Mouse (Mus musculus) cerebellum, adult 9-11 months (tissue): Measurements from ENCODE around the gene Hhipl1.

ENCODE experiments used
- DNase-seq: peaks from one replicate; pipeline ENCODE4 v3.0.0; 2022

Gene Hhipl1

GRCm38 (mm10) chr12:108315818-108316217 is 9.7 kb downstream of the Hhipl1 start:
- no peak for DNase-seq

GRCm38 (mm10) chr12:108316655-108317054 is 10.6 kb downstream of the Hhipl1 start:
- no peak for DNase-seq

- no peak for DNase-seq
Observed at GRCm38 (mm10) chr12:108317201-108317738, 11.2 kb downstream of the Hhipl1 start.

GRCm38 (mm10) chr12:108317826-108318430 is 11.9 kb downstream of the Hhipl1 start:
- DNase-seq: no peak

GRCm38 (mm10) chr12:108318499-108318898 is 12.4 kb downstream of the Hhipl1 start:
- DNase-seq: no peak

GRCm38 (mm10) chr12:108320096-108320495 is 14.0 kb downstream of the Hhipl1 start:
- DNase-seq: no peak

- no peak for DNase-seq
Observed at GRCm38 (mm10) chr12:108326401-108326800, 20.3 kb downstream of the Hhipl1 start.

GRCm38 (mm10) chr12:108327889-108328491 is 21.9 kb downstream of the Hhipl1 start:
- DNase-seq: no peak

GRCm38 (mm10) chr12:108333056-108333455 is 27.0 kb downstream of the Hhipl1 start:
- DNase-seq: peak; percentile 87

GRCm38 (mm10) chr12:108333481-108333882 is 27.4 kb downstream of the Hhipl1 start:
- DNase-seq: no peak

- peak; percentile 99 for DNase-seq
Observed at GRCm38 (mm10) chr12:108333895-108334445, 27.9 kb downstream of the Hhipl1 start, which contains the start of gene Cyp46a1. Gene Cyp46a1 (plus strand): TSS chr12:108334381.

GRCm38 (mm10) chr12:108334529-108334928 is 28.5 kb downstream of the Hhipl1 start:
- peak; percentile 67 for DNase-seq

GRCm38 (mm10) chr12:108338572-108339190 is 32.6 kb downstream of the Hhipl1 start:
- peak; percentile 53 for DNase-seq

- no peak for DNase-seq
Observed at GRCm38 (mm10) chr12:108348151-108348550, 42.1 kb downstream of the Hhipl1 start.

- DNase-seq: no peak
Observed at GRCm38 (mm10) chr12:108349026-108349425, 43.0 kb downstream of the Hhipl1 start.

GRCm38 (mm10) chr12:108350931-108351330 is 44.9 kb downstream of the Hhipl1 start:
- no peak for DNase-seq

- peak; percentile 41 for DNase-seq
Observed at GRCm38 (mm10) chr12:108352371-108353136, 46.5 kb downstream of the Hhipl1 start.

GRCm38 (mm10) chr12:108354284-108354683 is 48.2 kb downstream of the Hhipl1 start:
- DNase-seq: peak; percentile 97

- peak; percentile 93 for DNase-seq
Observed at GRCm38 (mm10) chr12:108355271-108355670, 49.2 kb downstream of the Hhipl1 start.

GRCm38 (mm10) chr12:108355986-108356385 is 49.9 kb downstream of the Hhipl1 start:
- DNase-seq: peak; percentile 61

- peak; percentile 96 for DNase-seq
Observed at GRCm38 (mm10) chr12:108363796-108364195, 57.7 kb downstream of the Hhipl1 start.

- DNase-seq: peak; percentile 50
Observed at GRCm38 (mm10) chr12:108365340-108365739, 59.3 kb downstream of the Hhipl1 start.

GRCm38 (mm10) chr12:108365868-108366267 is 59.8 kb downstream of the Hhipl1 start:
- DNase-seq: peak; percentile 52
